In genomic region chr11:89028871-89029405, GRCm38 (mm10) we compare ENCODE assay signal across 9 mouse cellular contexts. TPM values are rescaled to one million over a fixed set of nuclear protein-coding genes. Genes with fewer than 3 reads are reported as not detected.
DNase-seq lines count a peak whose midpoint lies in the region; TF ChIP-seq lines count a peak whose summit lies in the region.
"Had no signal": no experiment of that assay in that cellular context is flagged by ENCODE, and none has a peak within 500 bp of the region (broad histone marks: within the 10 kb centered on the region; RNA-seq: fewer than 3 reads in every experiment).

No protein-coding gene starts in this region.

- TF ChIP-seq POLR2A in testis, adult 2 months (IDR thresholded peaks at IDR 0.05; ENCODE audit: control insufficient read depth, low read depth, low read length): no peak

- DNase-seq in testis, postnatal 10 days (ENCODE audit: low spot score): no peak
- DNase-seq in heart, postnatal 36 days: peak; percentile 55 to 56
- DNase-seq in lung, postnatal 4 days: peak; percentile 63 to 67
- peak; percentile 20 to 36 for DNase-seq in thymus, postnatal 36 days
- DNase-seq in adipocyte (ENCODE audit: low spot score): no peak
- no peak for DNase-seq in urinary bladder, postnatal 14 days (ENCODE audit: low spot score)
- DNase-seq in neural tube, embryonic 10.5 days (ENCODE audit: extremely low spot score, low spot score): no peak

- no peaks in the 10 kb centered on the region for H3K27me3 ChIP-seq in testis, adult 2 months (ENCODE audit: control insufficient read depth, insufficient read depth, low read length)
- H3K27me3 ChIP-seq: hindbrain, embryonic 13.5 days had no signal

- H3K36me3 ChIP-seq in testis, adult 2 months (ENCODE audit: control insufficient read depth, insufficient read depth, low read length): no peaks in the 10 kb centered on the region

- intact Hi-C loops in heart, postnatal 36 days (cut with DNase I): no loop called here

- no peak for TF ChIP-seq CTCF in testis, adult 2 months (IDR thresholded peaks at IDR 0.05; ENCODE audit: control insufficient read depth, insufficient read depth, insufficient replicate concordance, low read depth, low read length)

- H3K27ac ChIP-seq in testis, adult 2 months (ENCODE audit: control insufficient read depth, insufficient read depth, low read depth, low read length): peak overlapping the region; percentile 12; the same call in 1 of the 2 replicates
- H3K27ac ChIP-seq: hindbrain, embryonic 13.5 days had no signal

- H3K4me1 ChIP-seq in testis, adult 2 months (ENCODE audit: control insufficient read depth, insufficient read depth, low read length): no peaks in the 10 kb centered on the region
- H3K4me1 ChIP-seq: hindbrain, embryonic 13.5 days had no signal

- H3K4me3 ChIP-seq in testis, adult 2 months (ENCODE audit: control insufficient read depth, low read depth, low read length): no peak overlapping the region
- H3K4me3 ChIP-seq: hindbrain, embryonic 13.5 days had no signal

RNA-seq across cellular contexts. Expression of gene Trim25, which starts 29.8 kb away (rescaled TPM):
- 4.3 and 4.6 TPM in 2 replicates for polyA plus RNA-seq in testis, adult 2 months (2012; rRNA removed)
- 10 to 100 TPM; 23.1 to 27.3 TPM for total RNA-seq in heart, postnatal 36 days (2021)

RNA-seq across cellular contexts. Expression of gene Dgke, which starts 37.7 kb away (rescaled TPM):
- polyA plus RNA-seq in testis, adult 2 months (2012; rRNA removed): 2.9 and 4.0 TPM in 2 replicates
- 10 to 100 TPM in 1 of 2 experiments, 1 to 10 TPM in 1; 10.0 to 14.3 TPM for total RNA-seq in heart, postnatal 36 days (2021)

RNA-seq across cellular contexts. Expression of gene Gm525, which starts 44.7 kb away (rescaled TPM):
- polyA plus RNA-seq in testis, adult 2 months (2012; rRNA removed): 10.4 and 17.4 TPM in 2 replicates
- not detected for total RNA-seq in heart, postnatal 36 days (2021)
- polyA plus RNA-seq: hindbrain, embryonic 13.5 days had no signal

RNA-seq across cellular contexts. Expression of gene Coil, which starts 58.9 kb away (rescaled TPM):
- 98.9 and 101 TPM in 2 replicates for polyA plus RNA-seq in testis, adult 2 months (2012; rRNA removed)
- total RNA-seq in heart, postnatal 36 days (2021): 1 to 10 TPM; 4.9 TPM

Comparison
In these comparisons a context has a peak if more than half of its experiments do, and no peak if none do; other contexts are left out.
1. DNase-seq: peak in heart, postnatal 36 days (2 of 2), lung, postnatal 4 days (2 of 2) and thymus, postnatal 36 days (2 of 2); none in testis, postnatal 10 days (single experiment), adipocyte (single experiment), urinary bladder, postnatal 14 days (single experiment) and neural tube, embryonic 10.5 days (single experiment).